In genomic region chr11:106497926-106498325, GRCm38 (mm10) we compare ENCODE assay signal across 29 mouse cellular contexts. TPM values are rescaled to one million over a fixed set of nuclear protein-coding genes. Genes with fewer than 3 reads are reported as not detected.
DNase-seq lines count a peak whose midpoint lies in the region; ATAC-seq and TF ChIP-seq lines count a peak whose summit lies in the region.
"Had no signal": no experiment of that assay in that cellular context is flagged by ENCODE, and none has a peak within 500 bp of the region (broad histone marks: within the 10 kb centered on the region; RNA-seq: fewer than 3 reads in every experiment).

No protein-coding gene starts in this region.

- H3K4me2 ChIP-seq in midbrain, postnatal 0 days (ENCODE audit: low read depth, low read length, poor library complexity, severe bottlenecking), result no peak overlapping the region
- H3K4me2 ChIP-seq in midbrain, embryonic 13.5 days (replicated peaks), result no peak overlapping the region
- H3K4me2 ChIP-seq in heart, embryonic 12.5 days, result no peak overlapping the region
- H3K4me2 ChIP-seq: embryonic facial prominence, embryonic 13.5 days; heart, embryonic 13.5 days; hindbrain, embryonic 15.5 days; liver, embryonic 15.5 days; neural tube, embryonic 15.5 days had no signal

- no peaks in the 10 kb centered on the region for H3K27me3 ChIP-seq in midbrain, postnatal 0 days (ENCODE audit: insufficient read depth, low read length)
- no peaks in the 10 kb centered on the region for H3K27me3 ChIP-seq in midbrain, embryonic 13.5 days
- H3K27me3 ChIP-seq in heart, embryonic 12.5 days (replicated peaks), result no peaks in the 10 kb centered on the region
- H3K27me3 ChIP-seq: embryonic facial prominence, embryonic 13.5 days; heart, embryonic 13.5 days; hindbrain, embryonic 15.5 days; liver, embryonic 15.5 days; neural tube, embryonic 15.5 days had no signal

- no peaks in the 10 kb centered on the region for H3K79me2 ChIP-seq in macrophage (ENCODE audit: inconsistent target)

- H3K9me3 ChIP-seq in midbrain, postnatal 0 days (ENCODE audit: low read length), result no peaks in the 10 kb centered on the region
- no peaks in the 10 kb centered on the region for H3K9me3 ChIP-seq in midbrain, embryonic 13.5 days
- H3K9me3 ChIP-seq in heart, embryonic 12.5 days (replicated peaks), result no peaks in the 10 kb centered on the region
- H3K9me3 ChIP-seq: embryonic facial prominence, embryonic 13.5 days; forebrain, embryonic 10.5 days; heart, embryonic 13.5 days; hindbrain, embryonic 15.5 days; liver, embryonic 15.5 days; neural tube, embryonic 15.5 days had no signal

- no peak for DNase-seq in gastrocnemius, adult 2 months
- DNase-seq in gastrocnemius, postnatal 14 days, result no peak
- DNase-seq in layer of hippocampus, adult 2 months (ENCODE audit: low spot score in 2 of 2), result no peak
- no peak for DNase-seq in layer of hippocampus, adult 11-12 months (ENCODE audit: low spot score)
- no peak for DNase-seq in midbrain, postnatal 0 days (ENCODE audit: low spot score)
- DNase-seq: adrenal gland, postnatal 14 days; cerebellum, adult 11-12 months; gastrocnemius, postnatal 10 days; heart, adult 11 months; heart, postnatal 10 days; kidney, adult 9 months; kidney, postnatal 14 days; left cerebral cortex, postnatal 4 days; lung, postnatal 4 days; midbrain, embryonic 14.5 days; thymus, adult 18-20 months; thymus, postnatal 25 days had no signal

- intact Hi-C loops in gastrocnemius, adult 2 months (cut with DNase I), result no loop called here
- intact Hi-C loops in gastrocnemius, postnatal 14 days (cut with DNase I; ENCODE audit: low total_unique reads), result no loop called here

- H3K4me3 ChIP-seq in gastrocnemius, adult 2 months, result no peak overlapping the region
- no peak overlapping the region for H3K4me3 ChIP-seq in layer of hippocampus, adult 2 months
- no peak overlapping the region for H3K4me3 ChIP-seq in midbrain, postnatal 0 days (ENCODE audit: low read depth, low read length)
- H3K4me3 ChIP-seq in midbrain, embryonic 13.5 days (replicated peaks), result no peak overlapping the region
- H3K4me3 ChIP-seq in macrophage (ENCODE audit: inconsistent target), result no peak overlapping the region
- H3K4me3 ChIP-seq in heart, embryonic 12.5 days, result no peak overlapping the region
- H3K4me3 ChIP-seq: embryonic facial prominence, embryonic 13.5 days; forebrain, embryonic 10.5 days; heart, embryonic 13.5 days; hindbrain, embryonic 15.5 days; liver, embryonic 15.5 days; neural tube, embryonic 15.5 days had no signal

- WGBS in midbrain, postnatal 0 days, result 91% methylated on average over 2 of the region's 2 CpGs
- 92% methylated on average over 2 of the region's 2 CpGs for WGBS in midbrain, embryonic 13.5 days
- WGBS in macrophage (ENCODE audit: missing documents), result 8% methylated on average over 2 of the region's 2 CpGs
- WGBS in heart, embryonic 12.5 days, result 83% methylated on average over 2 of the region's 2 CpGs

- H3K27ac ChIP-seq in gastrocnemius, adult 2 months, result no peak overlapping the region
- no peak overlapping the region for H3K27ac ChIP-seq in layer of hippocampus, adult 2 months
- H3K27ac ChIP-seq in midbrain, postnatal 0 days (ENCODE audit: low read depth, low read length), result no peak overlapping the region
- H3K27ac ChIP-seq in midbrain, embryonic 13.5 days, result no peak overlapping the region
- peak overlapping the region; percentile 27 for H3K27ac ChIP-seq in macrophage
- no peak overlapping the region for H3K27ac ChIP-seq in heart, embryonic 12.5 days (ENCODE audit: poor library complexity, severe bottlenecking)
- H3K27ac ChIP-seq: embryonic facial prominence, embryonic 13.5 days; heart, embryonic 13.5 days; hindbrain, embryonic 15.5 days; liver, embryonic 15.5 days; neural tube, embryonic 15.5 days; stomach, postnatal 0 days had no signal

- TF ChIP-seq CTCF in gastrocnemius, adult 2 months (IDR thresholded peaks at IDR 0.05), result peak; percentile 15; the same call in 1 of the 2 replicates
- TF ChIP-seq CTCF in layer of hippocampus, adult 2 months (conservative IDR thresholded peaks at IDR 0.05), result peak; percentile 54
- TF ChIP-seq CTCF in midbrain, postnatal 0 days (IDR thresholded peaks at IDR 0.05), result 0 out of 2 replicates have a peak, but pooled peaks have one; percentile 14

- no peak for ATAC-seq in midbrain, postnatal 0 days (ENCODE audit: low FRiP score)
- no peak for ATAC-seq in midbrain, embryonic 13.5 days
- no peak for ATAC-seq in heart, embryonic 12.5 days (ENCODE audit: insufficient number of reproducible peaks, low FRiP score)
- ATAC-seq: CD4-positive, CD25-positive, alpha-beta regulatory T cell, adult 4 months; forebrain, embryonic 16.5 days had no signal

- no peak overlapping the region for H3K9ac ChIP-seq in midbrain, postnatal 0 days (replicated peaks; ENCODE audit: low read length, poor library complexity, severe bottlenecking)
- no peak overlapping the region for H3K9ac ChIP-seq in midbrain, embryonic 13.5 days (replicated peaks)
- H3K9ac ChIP-seq in heart, embryonic 12.5 days, result no peak overlapping the region
- H3K9ac ChIP-seq: hindbrain, embryonic 15.5 days; liver, embryonic 15.5 days; neural tube, embryonic 15.5 days had no signal

- no peaks in the 10 kb centered on the region for H3K4me1 ChIP-seq in midbrain, postnatal 0 days (ENCODE audit: insufficient read depth, low read length)
- H3K4me1 ChIP-seq in midbrain, embryonic 13.5 days (replicated peaks), result peaks cover 13% of the 10 kb centered on the region
- H3K4me1 ChIP-seq in heart, embryonic 12.5 days (replicated peaks), result peaks cover 7% of the 10 kb centered on the region
- H3K4me1 ChIP-seq: embryonic facial prominence, embryonic 13.5 days had no signal

- H3K36me3 ChIP-seq in midbrain, postnatal 0 days (ENCODE audit: insufficient read depth, low read length), result no peaks in the 10 kb centered on the region
- no peaks in the 10 kb centered on the region for H3K36me3 ChIP-seq in midbrain, embryonic 13.5 days
- 0 out of 2 replicates have a peak, but pooled peaks cover 2% of the 10 kb centered on the region for H3K36me3 ChIP-seq in macrophage (ENCODE audit: inconsistent target)
- peaks cover 3% of the 10 kb centered on the region; the same call in 1 of the 2 replicates for H3K36me3 ChIP-seq in heart, embryonic 12.5 days
- H3K36me3 ChIP-seq: embryonic facial prominence, embryonic 13.5 days; forebrain, embryonic 10.5 days; heart, embryonic 13.5 days; hindbrain, embryonic 15.5 days; neural tube, embryonic 15.5 days had no signal

RNA-seq across cellular contexts. Expression of gene Ern1, which starts 10.3 kb away (rescaled TPM):
- total RNA-seq in gastrocnemius, adult 2 months (2021), result 1 to 10 TPM; 7.3 to 9.2 TPM
- total RNA-seq in gastrocnemius, postnatal 14 days (2021), result 1 to 10 TPM; 4.9 to 5.9 TPM
- 10 to 100 TPM; 11.2 to 11.8 TPM for total RNA-seq in layer of hippocampus, adult 2 months (2021)
- total RNA-seq in midbrain, postnatal 0 days (2014; rRNA removed), result 10.1 and 10.3 TPM in 2 replicates
- polyA plus RNA-seq in midbrain, postnatal 0 days (2015; fragmentation: Nextera tagmentation; extraction: Ambion mirVana), result 2.2 and 3.7 TPM in 2 replicates
- 6.5 and 6.7 TPM in 2 replicates for polyA plus RNA-seq in midbrain, embryonic 13.5 days (2015; fragmentation: Nextera tagmentation; extraction: Ambion mirVana)
- total RNA-seq in macrophage (2018; cell fraction: chromatin; rRNA removed), result 100 to 1,000 TPM; 107 to 506 (median 204) TPM
- total RNA-seq in macrophage (2018; cell fraction: cytosol; rRNA removed), result 10 to 100 TPM; 25.3 to 66.2 (median 31.2) TPM
- total RNA-seq in macrophage (2018; cell fraction: nucleus; rRNA removed), result 100 to 1,000 TPM in 24 of 26 experiments, 10 to 100 TPM in 2; 74.2 to 310 (median 147) TPM
- 17.0 to 28.6 TPM (median 18.0 TPM) in 3 replicates for polyA plus RNA-seq in macrophage (2018)
- polyA plus RNA-seq in heart, embryonic 12.5 days (2016; fragmentation: Nextera tagmentation; extraction: Ambion mirVana), result 5.7 and 6.9 TPM in 2 replicates
